Mouse (Mus musculus) right cerebral cortex, postnatal 36 days (tissue): ENCODE data around the gene Erg.
A peak's percentile ranks its signal among the peaks of the same experiment; 100 is the strongest.

ENCODE experiments used
- DNase-seq, 2 experiments: peaks; one replicate each; pipeline ENCODE4 v3.0.0; 2022; ENCODE audit warnings: low spot score in 2 of 2, mixed read lengths in 1 of 2

Erg gene

DNA sequence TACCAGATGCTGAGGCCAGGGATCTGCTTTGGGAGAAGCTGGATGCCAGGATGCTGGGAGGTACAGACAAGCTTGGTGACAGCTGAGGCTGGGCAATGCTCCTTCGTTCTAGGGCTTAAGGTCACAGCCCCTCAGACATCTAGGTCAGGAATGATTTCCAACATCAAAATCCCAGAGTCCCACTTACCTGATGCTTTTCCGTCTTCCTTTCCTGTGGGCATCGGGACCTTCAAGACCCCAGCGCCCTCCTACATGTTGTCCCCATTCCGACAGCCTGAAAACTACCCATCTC lies at the start of gene Erg:
Erg (minus strand) TSS at position 283 of the 292 bp plus-strand sequence.
- DNase-seq, result no peak

DNA sequence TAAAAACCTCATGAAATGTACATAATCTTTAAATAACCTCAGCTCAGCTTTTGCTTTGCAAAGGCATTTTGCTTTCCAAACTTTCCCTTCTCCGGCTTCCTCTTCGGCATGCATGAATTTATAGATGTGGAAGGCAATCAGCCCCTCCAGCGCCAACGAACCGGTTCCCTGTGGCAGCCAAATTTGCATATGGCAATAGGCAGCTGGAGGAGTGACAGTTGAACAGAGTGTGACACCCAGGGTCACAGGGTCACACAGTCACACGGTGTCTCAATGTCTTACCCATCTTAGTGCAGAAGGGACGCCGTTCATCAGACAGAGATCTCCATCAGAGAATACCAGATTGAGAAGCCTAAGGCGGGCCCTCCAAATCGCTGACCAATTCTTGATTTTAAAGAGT lies 45.4 kb upstream of the Erg start:
- DNase-seq, result no peak

DNA sequence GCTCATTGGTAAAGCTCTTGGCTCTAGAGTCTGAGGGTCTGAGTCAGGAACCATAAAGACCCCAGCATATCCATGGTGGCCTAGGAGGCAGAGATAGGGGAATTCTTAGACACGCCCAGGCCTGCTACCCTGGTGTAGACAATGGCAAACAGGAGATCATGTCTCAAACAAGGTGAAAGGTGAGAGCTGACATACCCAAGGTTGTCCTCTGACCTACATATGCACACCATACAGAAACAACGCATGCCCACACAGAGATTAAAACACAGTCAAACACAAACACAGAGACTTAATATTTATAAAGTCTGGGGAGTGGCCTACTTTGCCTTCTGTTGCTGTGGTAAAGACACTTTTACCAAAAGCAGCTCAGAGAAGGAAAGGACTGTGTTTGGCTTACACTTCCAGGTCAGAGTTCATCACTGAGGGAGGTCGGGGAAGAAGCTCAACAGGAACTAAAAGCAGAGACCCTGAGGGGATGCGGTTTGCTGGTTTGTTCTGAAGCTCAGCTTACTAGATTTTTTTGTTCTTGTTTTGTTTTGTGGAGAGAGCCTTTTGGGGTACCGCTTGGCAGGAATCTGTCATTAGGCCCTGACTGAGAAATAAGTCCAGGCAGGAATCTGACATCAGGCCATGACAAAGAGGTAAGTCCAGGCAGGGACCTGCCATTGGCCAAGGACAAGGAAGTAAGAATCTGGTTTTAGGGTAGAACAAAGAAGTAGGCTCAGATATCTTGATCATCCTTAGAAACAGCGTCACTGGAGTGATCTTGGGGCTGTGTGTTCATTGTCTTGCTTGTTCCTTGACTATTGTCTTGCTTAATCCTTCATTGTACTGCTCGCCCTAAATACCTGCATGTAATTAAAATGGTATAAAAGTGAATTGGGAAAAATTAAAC lies 37.7 kb upstream of the Erg start:
- DNase-seq, result no peak

DNA sequence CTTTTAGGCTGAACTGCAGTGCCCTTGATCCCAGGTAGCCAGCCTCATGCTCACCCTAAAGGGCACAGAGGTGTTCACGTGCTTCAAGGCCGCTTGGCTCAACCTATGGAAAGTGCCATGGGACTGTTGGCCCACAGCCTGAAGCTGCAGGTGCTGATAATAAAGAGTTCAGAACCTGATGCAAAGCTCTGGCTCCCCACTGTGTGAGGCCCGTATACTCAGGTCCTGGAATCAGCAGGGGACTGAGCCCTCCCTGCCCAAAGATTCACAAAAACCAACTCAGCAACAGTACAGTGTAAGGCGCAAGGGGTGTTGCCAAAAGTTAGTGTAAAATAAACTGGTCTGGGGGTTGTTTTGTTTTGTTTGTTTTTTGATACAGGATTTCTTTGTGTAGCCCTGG lies 36.7 kb upstream of the Erg start:
- DNase-seq, result no peak

DNA sequence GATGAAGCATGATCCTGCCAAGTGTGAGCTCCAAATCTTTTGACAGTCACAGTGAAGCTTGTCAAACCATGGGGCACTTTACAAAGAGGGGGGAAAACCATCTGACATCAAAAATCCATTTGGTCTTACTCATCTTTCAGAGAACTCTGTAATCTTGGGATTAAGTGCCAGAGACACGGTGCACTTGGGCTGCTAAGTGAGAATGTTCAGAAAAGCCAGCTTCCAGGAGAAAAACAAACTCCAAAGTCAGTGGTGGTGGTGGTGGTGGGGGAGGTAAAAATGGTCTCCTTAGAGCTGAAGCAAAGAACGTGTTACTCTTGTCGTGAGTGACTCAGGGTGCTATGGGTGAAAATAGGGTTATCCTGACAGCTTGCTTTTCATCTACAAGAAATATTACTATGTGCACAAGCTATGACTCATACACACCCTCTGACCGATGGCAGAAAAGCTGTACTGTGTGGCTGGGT lies 33.5 kb upstream of the Erg start:
- DNase-seq, result no peak

DNA sequence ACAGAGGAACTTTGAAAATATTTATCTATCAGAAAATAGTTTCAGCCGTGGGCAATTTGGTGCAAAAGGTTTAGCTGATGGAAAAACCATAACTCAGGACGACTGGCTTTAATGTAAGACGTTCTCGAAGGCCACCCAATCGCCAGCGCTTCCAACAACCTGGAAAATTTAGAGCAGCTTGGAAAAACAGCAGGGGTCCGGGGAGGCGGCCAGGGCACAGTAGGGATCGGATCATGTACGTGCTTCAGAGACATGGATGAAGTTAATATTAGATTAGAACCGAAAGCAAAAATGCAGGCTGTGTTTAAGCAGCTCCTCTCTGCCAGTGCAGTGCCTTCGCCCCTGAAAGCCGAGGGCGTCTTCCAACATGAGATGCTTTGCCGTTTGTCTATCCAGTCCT lies 31.8 kb upstream of the Erg start:
- no peak for DNase-seq

DNA sequence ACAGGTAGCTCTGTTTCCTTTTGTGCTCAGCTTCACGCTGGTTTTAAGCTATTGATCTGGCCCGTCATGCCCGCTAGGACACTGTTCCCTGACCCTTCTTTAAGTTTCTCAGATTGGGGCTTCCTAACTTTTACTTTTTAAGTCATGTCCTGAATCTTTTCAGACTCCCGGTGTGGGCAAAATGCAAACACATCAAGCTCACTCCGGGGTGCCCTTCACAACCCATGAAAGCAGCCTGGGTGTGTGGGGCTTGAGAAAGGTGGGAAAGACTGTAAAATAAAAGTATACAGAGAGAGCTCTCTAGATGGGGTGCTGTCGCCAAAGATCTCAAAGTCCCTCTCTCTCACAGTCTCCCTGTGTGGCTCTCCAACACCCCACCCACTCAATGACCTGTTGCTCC lies 31.3 kb upstream of the Erg start:
- DNase-seq, result no peak

DNA sequence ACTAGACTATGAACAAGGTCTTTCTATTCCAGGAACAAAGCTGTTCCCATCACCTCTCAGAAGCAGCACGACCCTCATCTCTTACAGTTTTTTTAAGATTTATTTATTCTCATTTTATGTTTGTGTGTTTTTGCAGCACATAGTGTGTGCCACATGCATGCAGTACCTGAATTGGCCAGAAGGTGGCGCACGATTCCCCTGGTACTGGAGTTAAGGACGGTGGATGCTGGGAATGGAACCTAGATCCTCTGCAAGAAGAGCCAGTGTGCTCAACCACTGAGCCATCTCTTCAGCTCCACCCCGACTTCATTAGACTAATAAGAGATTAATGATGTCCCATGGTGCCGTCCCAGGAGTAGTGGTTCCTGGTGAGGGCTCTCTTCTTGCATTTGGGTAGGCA lies 29.2 kb upstream of the Erg start:
- no peak for DNase-seq

DNA sequence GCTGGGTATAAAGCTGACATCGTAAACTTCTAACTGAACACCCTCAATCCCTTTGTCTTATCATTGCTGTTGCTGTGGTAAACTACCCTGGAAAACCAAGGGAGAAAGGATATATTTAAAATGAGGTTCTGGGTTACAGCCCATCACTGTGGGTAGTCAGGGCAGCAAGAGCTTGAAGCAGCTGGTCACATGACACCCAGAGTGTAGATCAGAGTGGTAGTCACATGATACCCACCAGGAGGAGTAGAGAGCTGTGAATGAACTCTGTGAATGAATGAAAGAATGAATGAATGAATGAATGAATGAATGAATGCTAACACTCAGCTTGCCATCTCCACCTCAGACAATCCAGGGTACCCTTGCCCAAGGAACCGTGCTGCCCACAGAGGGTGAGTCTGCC lies 28.1 kb upstream of the Erg start:
- no peak for DNase-seq

DNA sequence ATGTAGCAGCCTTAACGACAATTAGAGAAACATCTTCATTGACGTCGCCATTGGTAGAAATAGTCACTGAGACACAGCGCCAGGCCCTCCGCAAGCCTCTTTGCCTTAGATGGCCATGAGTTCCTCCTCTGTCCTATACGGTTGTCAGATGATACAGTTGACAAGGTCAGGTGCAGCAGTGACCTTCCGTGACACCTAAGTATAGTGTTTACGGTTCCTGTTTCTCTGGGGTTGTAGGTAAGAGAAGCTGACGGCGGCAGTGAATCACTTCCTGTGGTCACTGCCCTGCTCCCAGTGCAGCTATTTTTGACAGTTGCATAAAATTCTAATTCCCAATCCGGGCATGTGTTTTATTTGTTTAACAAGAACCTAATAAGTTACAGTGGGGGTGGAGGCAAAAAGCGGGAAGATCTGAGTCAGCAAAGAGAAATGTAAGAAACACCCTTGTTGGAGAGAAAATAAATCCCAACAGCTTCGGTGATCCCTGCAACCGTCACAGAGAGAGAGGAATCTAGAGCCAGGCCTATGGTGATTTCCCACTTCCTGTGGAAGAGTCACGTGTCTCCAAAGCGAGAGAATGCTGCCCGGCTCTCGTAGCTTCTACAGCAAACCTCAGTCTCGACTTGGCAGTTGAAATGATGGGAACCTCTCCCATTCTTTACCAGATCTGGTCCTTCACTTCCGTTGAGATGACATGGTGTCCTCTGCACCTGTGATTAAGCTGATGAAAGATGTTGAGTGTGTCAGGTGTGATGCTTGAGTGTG lies 25.8 kb upstream of the Erg start:
- no peak for DNase-seq

DNA sequence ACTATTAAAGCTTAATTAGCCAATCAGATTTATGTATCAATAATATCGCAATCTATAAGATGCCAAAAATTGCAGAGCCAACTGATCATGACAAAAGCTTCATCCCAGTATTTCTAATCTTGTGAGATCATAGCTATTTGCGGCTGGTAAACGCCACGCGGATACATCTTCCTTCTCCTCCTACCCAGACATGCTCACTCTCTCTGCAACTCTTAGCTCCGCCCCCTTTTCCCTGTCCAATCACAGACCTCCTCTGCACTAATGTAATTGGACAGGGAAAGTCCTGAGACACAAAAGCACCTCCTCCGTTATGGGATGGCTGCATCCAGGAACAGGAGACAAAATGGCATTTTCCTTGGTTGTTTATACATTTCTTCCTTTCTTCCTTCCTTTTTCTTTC lies 22.2 kb upstream of the Erg start:
- DNase-seq, result no peak

DNA sequence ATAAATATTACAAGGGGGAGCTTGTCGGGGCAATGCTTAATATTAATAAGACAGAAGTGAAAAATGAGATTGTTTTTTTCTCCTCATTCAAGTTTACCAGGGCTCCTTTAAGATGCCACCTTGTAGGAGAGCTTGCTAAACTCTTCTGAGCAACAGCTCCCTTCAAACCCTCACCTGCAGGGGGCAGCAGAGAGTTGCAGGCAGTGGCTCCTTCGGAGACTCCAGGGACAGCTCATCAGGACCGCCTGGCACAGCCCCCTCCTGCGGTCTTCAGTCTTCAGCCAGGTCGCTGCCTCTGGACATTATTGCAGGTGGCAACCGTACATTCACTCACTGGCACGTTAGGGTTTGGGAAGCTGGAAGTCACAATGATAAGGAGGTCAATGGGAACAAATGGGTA lies 18.9 kb upstream of the Erg start:
- DNase-seq, result peak; percentile 45 to 49

DNA sequence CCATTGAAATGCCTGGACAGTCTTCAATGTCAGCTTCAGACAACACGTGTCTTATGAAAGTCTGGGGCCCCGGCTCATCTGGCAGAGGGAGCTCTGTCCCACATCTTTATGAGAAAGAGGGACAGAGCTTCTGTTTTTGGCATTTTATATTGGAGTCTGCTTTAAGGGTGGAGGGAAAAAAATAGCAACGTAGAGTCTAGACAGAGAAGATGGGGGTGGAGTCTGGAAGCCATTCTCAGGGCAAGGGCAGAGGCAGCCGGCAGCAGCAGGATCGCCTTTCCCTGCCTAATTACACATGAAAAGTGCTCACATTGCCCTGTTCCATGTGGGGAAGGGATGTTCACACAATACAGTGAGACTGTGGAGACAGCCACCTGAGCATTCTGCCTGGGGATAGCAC lies 16.1 kb upstream of the Erg start:
- DNase-seq, result no peak

DNA sequence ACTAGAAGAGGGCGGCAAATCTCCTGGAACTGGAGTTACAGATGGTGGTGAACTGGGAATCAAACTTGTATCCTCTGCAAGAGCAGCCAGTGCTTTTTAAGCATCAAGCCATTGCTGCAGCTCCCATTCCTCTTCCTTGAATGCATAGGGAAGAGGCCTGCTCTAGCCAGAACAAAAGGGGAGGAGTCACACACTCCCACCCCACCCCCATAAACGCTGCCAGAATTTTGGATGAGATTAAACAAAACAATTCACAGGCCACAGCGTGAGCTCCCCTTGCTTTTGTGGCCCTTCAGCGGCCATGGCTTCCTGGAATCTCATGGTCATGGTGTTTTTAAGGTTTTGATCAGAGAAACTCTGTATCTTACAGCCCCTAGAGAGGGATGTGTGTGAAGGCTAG lies 15.4 kb upstream of the Erg start:
- no peak for DNase-seq

DNA sequence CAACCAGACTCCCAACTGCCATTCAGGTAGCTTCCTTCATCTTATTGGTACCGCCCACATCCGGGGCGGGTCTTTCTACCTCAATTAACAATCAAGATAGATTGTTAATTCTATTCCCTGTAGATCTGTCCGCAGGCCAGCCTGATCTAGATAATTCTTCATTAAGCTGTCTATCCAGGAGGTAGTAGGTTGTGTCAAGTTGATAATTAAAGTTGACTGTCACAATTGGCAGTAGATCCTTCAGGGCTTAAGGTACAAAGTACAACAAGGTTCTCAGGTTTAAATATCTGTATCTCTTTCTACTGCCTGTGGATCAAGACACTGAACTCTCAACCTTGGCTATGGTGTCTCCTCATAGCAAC lies 14.8 kb upstream of the Erg start:
- no peak for DNase-seq

DNA sequence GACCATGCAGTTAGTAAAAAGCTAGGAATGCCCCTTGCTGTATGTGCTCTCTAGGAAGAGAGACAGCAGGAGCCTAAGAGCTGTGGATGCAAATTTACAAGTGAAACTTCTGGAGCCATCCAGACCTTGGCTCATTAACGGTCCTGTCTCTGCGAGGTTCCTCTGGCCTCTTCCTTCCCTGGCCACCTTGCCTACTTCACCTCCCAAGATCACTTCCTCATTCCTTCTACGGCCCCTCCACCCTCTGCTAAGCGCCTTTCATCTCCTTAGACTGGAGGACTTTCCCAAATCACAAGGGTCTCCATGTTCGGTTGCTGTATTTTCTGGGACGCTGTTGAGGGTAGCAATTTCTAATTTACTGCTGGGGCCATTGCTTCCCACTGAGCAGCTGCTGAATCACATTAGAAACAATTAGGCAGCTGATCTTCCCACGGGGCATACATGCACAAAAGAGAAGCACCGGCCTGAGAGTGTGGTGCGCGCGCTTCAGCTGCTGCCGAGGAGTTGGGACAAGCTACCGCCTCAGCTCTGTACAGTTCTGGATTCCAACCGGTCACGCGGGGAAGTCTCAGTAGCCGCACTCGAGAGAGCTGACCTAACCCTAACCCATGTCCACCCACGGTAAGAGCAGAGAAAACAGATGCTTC lies 14.3 kb upstream of the Erg start:
- no peak for DNase-seq

DNA sequence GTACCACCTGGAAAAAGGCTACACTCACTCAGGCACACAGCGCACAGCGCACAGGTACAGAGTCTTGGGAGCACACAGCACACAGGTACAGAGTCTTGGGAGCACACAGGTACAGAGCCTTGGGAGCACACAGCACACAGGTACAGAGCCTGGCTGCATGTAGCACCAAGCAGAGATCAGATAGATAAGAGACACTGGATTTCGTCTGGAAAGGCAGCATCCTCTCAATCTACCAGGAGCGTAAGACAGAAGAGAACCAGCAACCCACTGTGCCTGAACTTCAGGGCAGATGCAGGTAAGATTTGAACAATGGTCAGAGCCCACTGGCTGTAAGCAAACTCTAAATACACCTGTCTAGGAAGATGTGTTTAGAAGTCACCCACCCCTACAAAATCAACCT lies 12.5 kb upstream of the Erg start:
- DNase-seq, result no peak

DNA sequence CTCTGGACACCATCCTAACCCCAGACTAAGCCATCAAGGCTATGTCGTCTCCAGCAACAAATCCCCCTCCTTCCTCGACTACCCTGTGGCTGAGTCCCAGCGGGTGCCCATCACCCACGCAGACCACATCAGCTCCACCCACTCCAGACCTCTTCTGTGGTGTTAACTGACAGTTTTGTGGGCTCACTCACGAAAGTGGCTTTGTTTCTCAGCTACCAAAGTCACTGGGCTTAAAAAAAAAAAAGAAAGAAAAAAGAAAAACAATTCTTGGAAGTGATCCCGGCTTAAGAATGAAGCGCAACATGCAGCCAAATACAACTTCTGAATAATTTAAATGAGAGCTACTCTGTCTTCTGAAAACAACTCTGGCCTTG lies 11.2 kb upstream of the Erg start:
- no peak for DNase-seq

DNA sequence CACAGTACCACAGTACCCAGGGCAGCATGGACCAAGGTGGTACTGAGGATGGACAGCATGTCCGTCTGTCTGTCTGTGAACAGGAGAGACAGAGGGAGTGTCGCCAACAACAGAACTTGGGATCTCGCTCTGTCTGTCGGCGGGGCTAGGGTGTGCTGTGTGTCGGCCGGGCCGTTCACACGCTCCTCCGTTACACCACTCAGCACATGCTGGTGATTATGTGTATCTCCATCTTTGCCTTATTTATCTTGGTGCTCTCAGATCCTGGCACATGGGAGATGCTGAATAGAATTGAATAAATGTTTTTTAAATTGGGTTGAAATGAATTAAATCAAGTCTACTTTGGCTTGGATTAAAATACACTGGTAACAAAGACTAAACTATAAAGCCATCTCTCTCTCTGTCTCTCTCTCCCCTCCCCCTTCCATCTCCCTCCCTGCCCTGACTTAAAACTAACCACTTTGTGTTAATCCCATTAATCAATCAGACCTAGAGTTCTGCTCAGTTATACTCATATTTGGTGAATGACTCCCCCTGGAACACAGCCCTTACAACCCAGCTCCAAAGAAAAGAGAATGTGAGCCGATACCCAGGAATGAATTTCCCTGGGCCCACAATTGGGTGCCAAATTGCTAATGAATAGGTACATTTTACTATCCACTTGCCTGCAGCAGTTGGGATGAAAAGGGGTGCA lies 10.6 kb upstream of the Erg start:
- no peak for DNase-seq

DNA sequence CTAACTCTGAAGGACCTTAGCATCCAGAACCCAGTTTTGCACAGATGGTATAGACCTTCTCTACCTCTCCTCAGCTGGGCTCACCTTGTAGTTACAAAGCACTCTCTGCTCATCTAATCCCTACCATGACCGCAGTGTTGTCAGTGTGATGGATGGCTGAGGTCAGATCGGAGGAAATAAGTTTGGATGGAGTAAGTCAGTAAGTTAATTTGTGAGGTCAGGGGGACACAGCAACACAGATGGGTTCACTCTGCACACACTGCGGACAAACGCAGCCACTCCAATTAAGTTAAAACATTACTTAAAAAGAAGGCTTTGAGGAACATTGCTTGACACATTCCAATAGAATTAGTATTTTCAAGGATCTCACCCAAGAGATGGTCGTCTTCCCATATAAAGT lies 2.5 kb upstream of the Erg start:
- no peak for DNase-seq

DNA sequence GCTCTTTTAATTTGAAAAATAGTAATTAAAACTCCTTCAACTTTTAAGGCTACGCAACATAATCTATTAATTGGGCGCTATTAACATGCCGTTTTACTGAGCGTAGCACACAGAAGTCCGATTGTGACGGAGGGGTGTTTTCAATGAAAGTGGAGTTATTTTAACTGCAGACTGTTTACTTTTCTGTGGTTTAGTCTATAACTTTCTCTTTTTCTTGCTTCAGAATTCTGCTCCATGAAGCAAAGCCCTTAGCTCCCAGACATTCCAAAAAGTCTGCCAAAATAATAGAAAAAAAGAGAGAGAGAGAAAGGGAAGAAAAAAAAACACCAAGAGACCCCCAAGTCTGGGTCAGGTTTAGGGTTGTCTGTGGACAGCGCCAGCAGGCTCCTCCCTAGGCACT lies 333 bp upstream of the Erg start:
- no peak for DNase-seq

DNA sequence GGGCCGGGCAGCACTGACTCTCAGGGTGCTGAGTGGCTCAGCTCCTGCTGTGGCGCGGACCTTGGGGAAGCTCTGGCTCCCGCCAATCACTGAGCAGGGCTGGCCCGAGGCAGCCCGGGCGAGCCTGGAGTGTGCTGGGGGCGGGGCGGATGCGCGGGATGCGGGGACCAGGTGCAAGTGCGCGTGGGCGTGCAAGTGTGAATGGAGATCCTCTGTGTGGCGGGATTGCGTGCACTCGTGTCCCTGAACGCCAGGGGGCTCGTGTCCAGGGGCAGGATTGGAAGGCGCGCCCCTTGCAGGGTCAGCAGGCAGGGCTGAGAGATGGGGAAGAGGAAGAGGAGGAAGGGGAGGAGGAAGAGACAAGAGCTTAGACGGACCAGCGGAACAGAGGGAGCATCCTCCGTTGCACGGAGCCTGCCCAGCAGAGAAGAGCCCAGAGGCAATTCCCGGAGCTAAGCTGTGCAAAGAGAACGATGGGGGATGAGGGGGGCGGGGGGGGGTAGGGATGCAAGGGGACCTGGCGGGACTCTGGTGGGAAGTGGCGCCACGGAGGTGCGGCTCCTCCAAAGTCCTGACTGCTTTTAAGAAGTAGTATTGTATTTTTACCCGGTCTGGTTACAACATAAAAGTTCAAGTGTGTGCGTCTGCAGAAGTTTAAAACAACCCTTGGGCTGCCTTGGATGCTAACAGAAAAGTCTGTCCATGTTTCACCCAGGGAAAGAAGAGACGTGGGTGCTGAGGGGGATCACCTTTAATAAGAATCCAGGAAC lies 667 bp downstream of the Erg start:
- DNase-seq, result peak; percentile 12 to 13
